12 mouse cellular contexts compared by ENCODE assay signal in genomic region chr7:144862126-144862525, GRCm38 (mm10). TPM values are rescaled to one million over a fixed set of nuclear protein-coding genes. Genes with fewer than 3 reads are reported as not detected.
A peak's percentile ranks its signal among the peaks of the same experiment; 100 is the strongest.
DNase-seq lines count a peak whose midpoint lies in the region; ATAC-seq and TF ChIP-seq lines count a peak whose summit lies in the region.
"Had no signal": no experiment of that assay in that cellular context is flagged by ENCODE, and none has a peak within 500 bp of the region (broad histone marks: within the 10 kb centered on the region; RNA-seq: fewer than 3 reads in every experiment).

No protein-coding gene starts in this region.

- H3K9me3 ChIP-seq in heart, embryonic 11.5 days (replicated peaks; ENCODE audit: control insufficient read depth, low read length) = no peaks in the 10 kb centered on the region
- H3K9me3 ChIP-seq in forebrain, embryonic 13.5 days (replicated peaks) = no peaks in the 10 kb centered on the region
- H3K9me3 ChIP-seq in limb, embryonic 15.5 days = no peaks in the 10 kb centered on the region

- TF ChIP-seq CTCF in brain, embryonic 14.5 days (IDR thresholded peaks at IDR 0.05; ENCODE audit: borderline replicate concordance, extremely low read depth, insufficient read depth, insufficient read length) = no peak

- ATAC-seq in heart, embryonic 11.5 days (replicated peaks; ENCODE audit: insufficient number of reproducible peaks, low FRiP score, low TSS enrichment) = no peak
- no peak for ATAC-seq in forebrain, embryonic 13.5 days
- ATAC-seq in limb, embryonic 15.5 days (ENCODE audit: insufficient number of reproducible peaks, low FRiP score, low TSS enrichment, low read depth) = no peak
- ATAC-seq in frontal cortex, adult (ENCODE audit: low TSS enrichment) = no peak

- no peaks in the 10 kb centered on the region for H3K36me3 ChIP-seq in heart, embryonic 11.5 days (ENCODE audit: control insufficient read depth, insufficient read depth, low read length)
- no peaks in the 10 kb centered on the region for H3K36me3 ChIP-seq in forebrain, embryonic 13.5 days (ENCODE audit: poor library complexity, severe bottlenecking)
- H3K36me3 ChIP-seq in limb, embryonic 15.5 days = no peaks in the 10 kb centered on the region

- DNase-seq in heart, postnatal 4 days = no peak
- DNase-seq in brain, embryonic 14.5 days (ENCODE audit: low read depth) = peak; percentile 8
- no peak for DNase-seq in frontal cortex, postnatal 10 days (ENCODE audit: low spot score in 2 of 2)
- no peak for DNase-seq in adrenal gland, postnatal 4 days (ENCODE audit: low spot score in 2 of 2)
- DNase-seq: adrenal gland, postnatal 10 days; lung, postnatal 4 days; right cerebral cortex, adult 18-20 months had no signal

- no peak overlapping the region for H3K27ac ChIP-seq in heart, embryonic 11.5 days (ENCODE audit: low read depth, low read length)
- H3K27ac ChIP-seq in forebrain, embryonic 13.5 days = no peak overlapping the region
- H3K27ac ChIP-seq in limb, embryonic 15.5 days = no peak overlapping the region

- peak overlapping the region; percentile 40 for H3K4me2 ChIP-seq in heart, embryonic 11.5 days
- H3K4me2 ChIP-seq in forebrain, embryonic 13.5 days = peak overlapping the region; percentile 47
- peak overlapping the region; percentile 36 for H3K4me2 ChIP-seq in limb, embryonic 15.5 days

- H3K4me3 ChIP-seq in heart, embryonic 11.5 days (ENCODE audit: low read depth, low read length) = peak overlapping the region; percentile 31; the same call in 1 of the 2 replicates
- H3K4me3 ChIP-seq in forebrain, embryonic 13.5 days = peak overlapping the region; percentile 25
- peak overlapping the region; percentile 27 for H3K4me3 ChIP-seq in limb, embryonic 15.5 days

- peaks cover 80% of the 10 kb centered on the region for H3K27me3 ChIP-seq in heart, embryonic 11.5 days (ENCODE audit: control insufficient read depth, insufficient read depth, low read length)
- peaks cover 91% of the 10 kb centered on the region for H3K27me3 ChIP-seq in forebrain, embryonic 13.5 days
- peaks cover 87% of the 10 kb centered on the region for H3K27me3 ChIP-seq in limb, embryonic 15.5 days

- H3K4me1 ChIP-seq in heart, embryonic 11.5 days (ENCODE audit: control insufficient read depth, insufficient read depth, low read length) = peaks cover 8% of the 10 kb centered on the region
- peaks cover 14% of the 10 kb centered on the region for H3K4me1 ChIP-seq in forebrain, embryonic 13.5 days
- peaks cover 13% of the 10 kb centered on the region for H3K4me1 ChIP-seq in limb, embryonic 15.5 days

- no peak overlapping the region for H3K9ac ChIP-seq in heart, embryonic 11.5 days (ENCODE audit: low read depth, low read length)
- H3K9ac ChIP-seq in forebrain, embryonic 13.5 days = no peak overlapping the region
- no peak overlapping the region for H3K9ac ChIP-seq in limb, embryonic 15.5 days

- WGBS in heart, embryonic 11.5 days (ENCODE audit: insufficient replicate concordance) = 3% methylated on average over 15 of the region's 15 CpGs
- under 1% methylated on average over 15 of the region's 15 CpGs for WGBS in forebrain, embryonic 13.5 days
- WGBS in limb, embryonic 15.5 days = 3% methylated on average over 15 of the region's 15 CpGs

- no peak for TF ChIP-seq POLR2A in brain, embryonic 14.5 days (IDR thresholded peaks at IDR 0.05; ENCODE audit: borderline replicate concordance, extremely low read depth, insufficient read depth, insufficient read length, poor library complexity, severe bottlenecking)

RNA-seq across cellular contexts. Expression of gene Fgf4, which starts 15.0 kb away (rescaled TPM):
- not detected in 2 replicates for polyA plus RNA-seq in heart, embryonic 11.5 days (2014; fragmentation: Nextera tagmentation; extraction: Ambion mirVana)
- not detected for total RNA-seq in heart, postnatal 4 days (2021)
- polyA plus RNA-seq in brain, embryonic 14.5 days (2012; rRNA removed) = not detected in 2 replicates
- polyA plus RNA-seq in forebrain, embryonic 13.5 days (2015; fragmentation: Nextera tagmentation; extraction: Ambion mirVana) = not detected in 2 replicates
- 0.38 and 0.61 TPM in 2 replicates for polyA plus RNA-seq in limb, embryonic 15.5 days (2015; fragmentation: Nextera tagmentation; extraction: Ambion mirVana)
- total RNA-seq in adrenal gland, postnatal 4 days (2021) = not detected
- total RNA-seq: adrenal gland, postnatal 10 days had no signal
- polyA plus RNA-seq: frontal cortex, adult 2 months had no signal

RNA-seq across cellular contexts. Expression of gene Fgf3, which starts 24.2 kb away (rescaled TPM):
- 0.19 TPM in 1 of 2 replicates, not detected in the other for polyA plus RNA-seq in heart, embryonic 11.5 days (2014; fragmentation: Nextera tagmentation; extraction: Ambion mirVana)
- total RNA-seq in heart, postnatal 4 days (2021) = not detected
- polyA plus RNA-seq in brain, embryonic 14.5 days (2012; rRNA removed) = 8.6 and 15.4 TPM in 2 replicates
- 2.0 and 2.3 TPM in 2 replicates for polyA plus RNA-seq in forebrain, embryonic 13.5 days (2015; fragmentation: Nextera tagmentation; extraction: Ambion mirVana)
- polyA plus RNA-seq in limb, embryonic 15.5 days (2015; fragmentation: Nextera tagmentation; extraction: Ambion mirVana) = 0.06 and 0.12 TPM in 2 replicates
- total RNA-seq in adrenal gland, postnatal 4 days (2021) = 1 to 10 TPM in 1 of 2 experiments, under 1 TPM in 1; 0.82 to 1.1 TPM

RNA-seq across cellular contexts. Expression of gene Fgf15, which starts 34.2 kb away (rescaled TPM):
- polyA plus RNA-seq in heart, embryonic 11.5 days (2014; fragmentation: Nextera tagmentation; extraction: Ambion mirVana) = 0.11 and 0.13 TPM in 2 replicates
- total RNA-seq in heart, postnatal 4 days (2021) = not detected
- polyA plus RNA-seq in brain, embryonic 14.5 days (2012; rRNA removed) = 24.6 and 28.4 TPM in 2 replicates
- polyA plus RNA-seq in forebrain, embryonic 13.5 days (2015; fragmentation: Nextera tagmentation; extraction: Ambion mirVana) = 48.2 and 63.2 TPM in 2 replicates
- polyA plus RNA-seq in limb, embryonic 15.5 days (2015; fragmentation: Nextera tagmentation; extraction: Ambion mirVana) = not detected in 2 replicates
- total RNA-seq in adrenal gland, postnatal 4 days (2021) = under 1 TPM in 1 of 2 experiments, not detected in 1; 0.53 TPM
- total RNA-seq: adrenal gland, postnatal 10 days had no signal
- polyA plus RNA-seq: frontal cortex, adult 2 months had no signal

RNA-seq across cellular contexts. Expression of gene LTO1, which starts 52.8 kb away (rescaled TPM):
- polyA plus RNA-seq in heart, embryonic 11.5 days (2014; fragmentation: Nextera tagmentation; extraction: Ambion mirVana) = 17.1 and 21.2 TPM in 2 replicates
- total RNA-seq in heart, postnatal 4 days (2021) = 10 to 100 TPM; 13.8 to 14.8 TPM
- 40.7 and 42.2 TPM in 2 replicates for polyA plus RNA-seq in brain, embryonic 14.5 days (2012; rRNA removed)
- 36.1 and 45.6 TPM in 2 replicates for polyA plus RNA-seq in forebrain, embryonic 13.5 days (2015; fragmentation: Nextera tagmentation; extraction: Ambion mirVana)
- 27.9 and 28.1 TPM in 2 replicates for polyA plus RNA-seq in limb, embryonic 15.5 days (2015; fragmentation: Nextera tagmentation; extraction: Ambion mirVana)
- total RNA-seq in adrenal gland, postnatal 4 days (2021) = 10 to 100 TPM; 27.6 to 32.9 TPM

Comparison
In these comparisons a context has a peak if more than half of its experiments do, and no peak if none do; other contexts are left out.
1. RNA of gene Fgf15, which starts 34.2 kb away (polyA plus RNA-seq): 48.2 to 63.2 TPM in forebrain, embryonic 13.5 days and 24.6 to 28.4 TPM in brain, embryonic 14.5 days; 0.11 to 0.13 TPM in heart, embryonic 11.5 days and not detected in limb, embryonic 15.5 days; every median in the first group is over 10 times any median in the second.
2. Peak in every context shown above with its lines, with median percentiles within 50 percentile points of each other: H3K4me2 ChIP-seq and H3K4me3 ChIP-seq.